Mouse (Mus musculus) liver, postnatal 0 days (tissue): ENCODE data around the gene Zfp366. TPM values are rescaled to one million over a fixed set of nuclear protein-coding genes. Genes with fewer than 3 reads are reported as not detected.
A peak's percentile ranks its signal among the peaks of the same experiment; 100 is the strongest.

Experiments used
- ATAC-seq: fragments of 200-750 bp; cut with Nextera tagmentation; 2 replicates; pipeline ENCODE4 v1.8.0; 2017; ENCODE audit warnings: mild to moderate bottlenecking, moderate library complexity
- DNase-seq: peaks from one replicate; pipeline ENCODE4 v3.0.0-alpha.2; 2016
- H3K27ac ChIP-seq: fragments of 300-500 bp; sonication (generic); 2 replicates; pipeline ENCODE4 v1.5.1; 2014; ENCODE audit warnings: antibody characterized with exemption, moderate library complexity, mild to moderate bottlenecking, low read depth
- H3K27me3 ChIP-seq: fragments of 300-500 bp; sonication (generic); 2 replicates; pipeline ENCODE4 v1.6.1; 2014; ENCODE audit warnings: low read length, control low read depth, mixed read lengths; ENCODE audit not compliant: insufficient read depth
- H3K36me3 ChIP-seq: fragments of 300-500 bp; sonication (generic); replicated peaks from 2 replicates; pipeline ENCODE4 v1.6.1; 2014; ENCODE audit warnings: mild to moderate bottlenecking, control low read depth, low read length, moderate library complexity, mixed read lengths; ENCODE audit not compliant: insufficient read depth
- H3K4me1 ChIP-seq: fragments of 300-500 bp; sonication (generic); 2 replicates; pipeline ENCODE4 v1.6.1; 2014; ENCODE audit warnings: antibody characterized with exemption, mild to moderate bottlenecking, control low read depth; ENCODE audit not compliant: insufficient read depth
- H3K4me2 ChIP-seq: fragments of 300-500 bp; sonication (generic); 2 replicates; pipeline ENCODE4 v1.6.1; 2014; ENCODE audit warnings: low read depth, mild to moderate bottlenecking, low read length, moderate library complexity, mixed read lengths
- H3K4me3 ChIP-seq: fragments of 300-500 bp; sonication (generic); 2 replicates; pipeline ENCODE4 v1.5.1; 2014; ENCODE audit warnings: low read depth, low read length
- H3K9ac ChIP-seq: fragments of 300-500 bp; sonication (generic); replicated peaks from 2 replicates; pipeline ENCODE4 v1.6.1; 2014; ENCODE audit warnings: mild to moderate bottlenecking, moderate library complexity
- H3K9me3 ChIP-seq: fragments of 300-500 bp; sonication (generic); 2 replicates; pipeline ENCODE4 v1.6.1; 2016; ENCODE audit warnings: mild to moderate bottlenecking, control low read depth, low read length, mixed read lengths
- CTCF ChIP-seq: sonication (generic); IDR thresholded peaks from 2 replicates; pipeline ENCODE4 v1.5.1; 2016; ENCODE audit warnings: antibody characterized with exemption, low read depth
- EP300 ChIP-seq: IDR thresholded peaks from 2 replicates; pipeline ENCODE4 v1.6.1; 2016; ENCODE audit warnings: antibody characterized with exemption, low read depth, mild to moderate bottlenecking
- WGBS: fragments of 180-500 bp; shearing (Covaris S2); extraction: QIAGEN DNeasy Blood & Tissue Kit; methylation state at CpG from one replicate; pipeline ENCODE4 v1.1.7; 2014; ENCODE audit not compliant: insufficient replicate concordance; 5-methylcytosine and 5-hydroxymethylcytosine counted together
- polyA plus RNA-seq: library from polyadenylated mRNA; unstranded; fragments of >200 nt; fragmentation: Nextera tagmentation; extraction: Ambion mirVana; gene quantifications from 2 replicates; pipeline ENCODE4 v1.2.1, GENCODE M21; 2015

Gene Zfp366
- polyA plus RNA-seq, 1 experiment from 2014 or later: 0.39 TPM

DNA sequence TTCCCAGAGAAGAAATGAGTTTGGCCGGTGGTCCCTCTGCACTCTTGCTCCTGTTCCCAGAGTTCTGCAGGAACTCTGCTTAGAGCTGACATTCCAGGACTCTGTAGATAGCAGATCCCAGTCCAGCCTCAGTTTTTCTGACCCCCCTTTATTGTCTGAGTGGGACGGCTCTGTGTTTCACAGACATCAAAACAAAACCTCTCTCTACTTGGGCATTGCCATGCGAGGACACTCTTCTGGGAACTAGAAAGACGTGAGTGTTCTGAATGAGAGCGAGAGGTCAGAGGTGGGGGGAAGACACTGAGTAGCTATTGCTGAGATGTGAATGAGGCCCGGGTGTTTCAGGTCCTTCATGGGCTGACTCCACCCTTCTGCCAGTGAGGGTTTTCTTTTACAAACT lies 55.1 kb downstream of the Zfp366 start:
- ATAC-seq (no peak), DNase-seq (no peak)
- Histone ChIP-seq H3K4me2 (no peak overlapping the region), H3K27me3 (no peaks in the 10 kb centered on the region), H3K9ac (no peak overlapping the region), H3K4me3 (no peak overlapping the region), H3K27ac (peak overlapping the region; percentile 25; the same call in 1 of the 2 replicates), H3K36me3 (no peaks in the 10 kb centered on the region), H3K4me1 (no peaks in the 10 kb centered on the region), H3K9me3 (no peaks in the 10 kb centered on the region)
- 62% methylated on average over 6 of the region's 6 CpGs for WGBS
- TF ChIP-seq CTCF: no peak
- no peak for TF ChIP-seq EP300

DNA sequence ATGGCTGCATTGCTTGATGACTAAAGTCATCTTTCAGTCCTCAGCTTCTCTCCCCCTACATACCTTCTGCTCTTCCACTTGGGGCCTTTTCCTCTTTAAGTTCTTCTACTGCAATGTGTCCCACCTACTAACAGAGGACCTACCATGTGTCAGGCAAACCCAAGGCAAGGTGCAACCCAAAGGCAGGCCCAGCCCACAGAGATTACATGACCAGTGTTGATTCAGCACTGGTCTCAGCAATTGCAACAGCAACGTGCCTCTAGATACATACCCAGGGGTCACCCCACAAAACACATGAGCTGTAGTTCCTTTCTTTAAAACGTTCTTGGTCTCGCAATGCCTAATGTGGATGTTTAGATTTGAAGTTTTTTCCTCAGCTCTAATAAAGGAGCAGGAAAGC lies 57.4 kb downstream of the Zfp366 start:
- Histone ChIP-seq H3K4me3 (no peak overlapping the region), H3K9ac (no peak overlapping the region), H3K27ac (no peak overlapping the region), H3K4me1 (no peaks in the 10 kb centered on the region), H3K9me3 (no peaks in the 10 kb centered on the region), H3K36me3 (no peaks in the 10 kb centered on the region), H3K4me2 (no peak overlapping the region), H3K27me3 (no peaks in the 10 kb centered on the region)
- ATAC-seq (no peak), DNase-seq (no peak)
- 49% methylated on average over 3 of the region's 3 CpGs for WGBS
- no peak for TF ChIP-seq CTCF

DNA sequence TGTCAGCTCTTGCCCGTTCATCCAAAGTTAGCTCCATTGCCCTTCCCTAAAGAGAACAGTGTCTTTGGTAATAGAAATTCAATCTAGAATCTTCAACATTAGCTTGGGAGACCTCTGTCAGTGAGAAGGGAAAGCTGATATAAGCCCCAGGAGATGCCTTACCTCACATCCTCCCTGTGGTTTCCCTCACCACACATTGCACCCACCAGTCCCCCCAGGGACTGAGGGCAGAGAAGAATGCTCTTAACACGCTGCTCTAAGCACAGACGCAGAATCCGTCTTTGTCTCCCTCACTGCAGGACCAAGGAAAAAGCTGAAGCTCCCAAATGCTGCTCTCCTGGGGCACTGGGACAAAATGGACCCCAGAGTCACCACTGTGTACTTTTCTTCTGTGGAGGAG lies 58.3 kb downstream of the Zfp366 start:
- Histone ChIP-seq H3K9me3 (no peaks in the 10 kb centered on the region), H3K27me3 (no peaks in the 10 kb centered on the region), H3K27ac (no peak overlapping the region), H3K9ac (no peak overlapping the region), H3K4me3 (no peak overlapping the region), H3K4me1 (no peaks in the 10 kb centered on the region), H3K4me2 (no peak overlapping the region), H3K36me3 (no peaks in the 10 kb centered on the region)
- no peak for TF ChIP-seq CTCF
- no peak for TF ChIP-seq EP300
- ATAC-seq: no peak
- DNase-seq: no peak
- 47% methylated on average over 4 of the region's 4 CpGs for WGBS

DNA sequence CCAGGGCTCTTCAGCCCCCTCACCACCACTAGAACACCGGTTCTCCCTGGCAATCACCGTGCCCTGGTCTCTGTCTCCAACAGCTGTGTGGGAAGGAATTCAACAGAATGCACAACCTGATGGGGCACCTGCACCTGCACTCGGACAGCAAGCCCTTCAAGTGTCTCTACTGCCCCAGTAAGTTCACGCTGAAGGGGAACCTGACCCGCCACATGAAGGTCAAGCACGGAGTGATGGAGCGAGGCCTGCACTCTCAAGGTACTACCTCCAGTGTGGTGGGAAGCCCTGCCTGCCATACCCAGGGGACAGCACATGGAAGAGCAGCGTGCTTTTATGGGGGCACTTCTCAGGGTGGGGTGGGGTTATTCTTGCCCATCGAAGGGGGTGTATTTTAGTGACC lies 59.2 kb downstream of the Zfp366 start:
- DNase-seq: no peak
- H3K4me2 ChIP-seq: no peak overlapping the region
- H3K4me1 ChIP-seq: no peaks in the 10 kb centered on the region
- no peaks in the 10 kb centered on the region for H3K9me3 ChIP-seq
- no peak for TF ChIP-seq CTCF
- no peak for TF ChIP-seq EP300
- ATAC-seq: no peak
- no peaks in the 10 kb centered on the region for H3K36me3 ChIP-seq
- H3K4me3 ChIP-seq: no peak overlapping the region
- H3K9ac ChIP-seq: no peak overlapping the region
- WGBS: 81% methylated on average over 9 of the region's 9 CpGs
- H3K27ac ChIP-seq: no peak overlapping the region
- H3K27me3 ChIP-seq: no peaks in the 10 kb centered on the region

DNA sequence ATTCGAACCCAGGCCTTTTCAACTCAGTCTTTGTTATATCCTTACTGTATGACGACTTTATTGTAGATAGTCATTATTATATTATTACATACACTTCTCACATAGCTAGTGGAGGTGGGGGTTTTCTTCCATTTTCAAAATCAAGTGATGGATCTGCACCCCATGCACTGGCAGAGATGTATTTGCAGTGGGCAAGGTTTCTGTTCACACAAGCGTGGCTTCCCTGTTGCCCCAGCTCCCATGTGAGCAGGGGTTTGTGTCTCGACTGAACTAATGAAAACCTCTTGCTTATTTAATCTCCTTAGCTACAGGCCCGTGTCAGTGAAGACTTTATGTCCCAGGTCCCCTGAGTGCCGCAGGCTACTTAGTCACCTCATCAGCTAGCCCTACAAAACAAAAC lies 59.8 kb downstream of the Zfp366 start:
- Histone ChIP-seq H3K4me2 (no peak overlapping the region), H3K4me1 (no peaks in the 10 kb centered on the region), H3K27me3 (no peaks in the 10 kb centered on the region), H3K36me3 (no peaks in the 10 kb centered on the region), H3K4me3 (no peak overlapping the region), H3K9me3 (no peaks in the 10 kb centered on the region), H3K9ac (no peak overlapping the region), H3K27ac (no peak overlapping the region)
- no peak for TF ChIP-seq CTCF
- TF ChIP-seq EP300: no peak
- DNase-seq: no peak
- ATAC-seq: no peak
- WGBS: 66% methylated on average over 6 of the region's 6 CpGs

DNA sequence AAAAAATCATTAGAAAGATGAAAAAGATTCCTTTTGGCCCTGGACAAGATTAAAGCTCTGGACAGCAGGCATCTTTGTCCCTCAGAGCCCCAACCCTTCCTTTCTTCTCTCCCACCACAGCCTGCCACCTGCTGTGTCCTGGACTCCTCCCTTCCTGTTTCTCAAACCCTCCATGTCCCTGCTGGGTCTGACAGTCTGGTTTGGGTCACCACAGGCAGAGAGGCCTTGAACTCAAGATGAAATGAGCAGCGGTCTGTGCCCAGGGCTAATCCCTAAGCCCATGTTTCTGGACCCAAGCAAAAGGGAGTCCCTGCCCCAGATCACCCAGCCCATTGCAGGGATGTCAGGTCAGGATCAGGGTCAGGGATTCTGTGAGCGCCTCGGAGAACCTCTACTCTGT lies 60.3 kb downstream of the Zfp366 start:
- DNase-seq (no peak), ATAC-seq (no peak)
- Histone ChIP-seq H3K4me3 (no peak overlapping the region), H3K27ac (no peak overlapping the region), H3K9me3 (no peaks in the 10 kb centered on the region), H3K36me3 (no peaks in the 10 kb centered on the region), H3K4me2 (no peak overlapping the region), H3K27me3 (no peaks in the 10 kb centered on the region), H3K9ac (no peak overlapping the region), H3K4me1 (no peaks in the 10 kb centered on the region)
- TF ChIP-seq EP300 (no peak), CTCF (no peak)
- WGBS: 63% methylated on average over 3 of the region's 3 CpGs

DNA sequence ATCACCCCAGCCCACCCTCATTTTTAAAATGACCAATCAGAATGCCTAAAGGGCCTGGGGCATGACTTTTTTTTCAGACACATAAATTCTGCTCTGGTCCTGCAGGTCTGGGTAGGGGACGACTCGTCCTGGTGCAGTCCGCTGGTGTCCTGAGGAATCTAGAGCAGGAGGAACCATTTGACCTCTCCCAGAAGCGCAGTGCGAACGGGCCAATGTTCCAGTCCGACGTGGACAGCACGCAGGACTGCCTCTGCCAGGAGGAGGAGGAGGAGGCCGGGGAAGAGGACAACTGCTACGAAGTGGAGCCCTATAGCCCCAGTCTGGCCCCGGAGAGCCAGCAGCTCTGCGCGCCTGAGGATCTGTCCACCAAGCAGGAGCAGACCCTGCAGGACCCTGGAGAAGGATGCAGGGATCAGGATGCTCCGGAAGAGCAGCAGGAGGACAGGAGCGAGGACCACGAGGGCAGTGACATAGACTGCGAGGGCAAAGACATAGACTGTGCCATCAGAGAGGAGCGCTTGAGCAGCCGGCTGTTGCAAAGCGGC lies 61.4 kb downstream of the Zfp366 start:
- no peaks in the 10 kb centered on the region for H3K9me3 ChIP-seq
- H3K4me1 ChIP-seq: no peaks in the 10 kb centered on the region
- ATAC-seq (no peak), DNase-seq (no peak)
- H3K27me3 ChIP-seq: no peaks in the 10 kb centered on the region
- H3K27ac ChIP-seq: no peak overlapping the region
- no peak overlapping the region for H3K4me2 ChIP-seq
- TF ChIP-seq EP300 (no peak), CTCF (no peak)
- WGBS: 85% methylated on average over 21 of the region's 21 CpGs
- no peaks in the 10 kb centered on the region for H3K36me3 ChIP-seq
- H3K9ac ChIP-seq: no peak overlapping the region
- no peak overlapping the region for H3K4me3 ChIP-seq
